Mouse (Mus musculus) ES-E14 (cell line): ENCODE measurements around the gene Adamts2. TPM values are rescaled to one million over a fixed set of nuclear protein-coding genes. Genes with fewer than 3 reads are reported as not detected.
A peak's percentile ranks its signal among the peaks of the same experiment; 100 is the strongest.

ENCODE experiments used
- DNase-seq: peaks from one replicate; pipeline ENCODE4 v3.0.0-alpha.2; 2013; ENCODE audit warnings: low read depth, low spot score
- H3K27ac ChIP-seq: 2 replicates; pipeline ENCODE4 v1.5.1; 2012; ENCODE audit warnings: low read depth, mild to moderate bottlenecking, low read length, moderate library complexity, mixed read lengths; ENCODE audit not compliant: poor library complexity, insufficient read depth, severe bottlenecking
- H3K36me3 ChIP-seq: 2 replicates; pipeline ENCODE4 v1.6.1; 2012; ENCODE audit warnings: mild to moderate bottlenecking, low read length, moderate library complexity, mixed read lengths; ENCODE audit not compliant: control insufficient read depth, poor library complexity, insufficient read depth, severe bottlenecking
- H3K4me1 ChIP-seq, 2 experiments: fragments of 150-350 bp in 1 of 2; sonication (generic) in 1 of 2; 2 replicates each; pipeline ENCODE4 v1.6.1; 2012; ENCODE audit warnings: low read length in 2 of 2, mild to moderate bottlenecking in 1 of 2, mixed read lengths in 1 of 2; ENCODE audit not compliant: control insufficient read depth in 2 of 2, insufficient read depth in 2 of 2, poor library complexity in 1 of 2
- H3K4me3 ChIP-seq, 2 experiments: fragments of 150-350 bp in 1 of 2; sonication (generic) in 1 of 2; 2 replicates each; pipeline ENCODE4 v1.5.1; 2012; ENCODE audit warnings: low read length in 2 of 2, low read depth in 1 of 2, mild to moderate bottlenecking in 1 of 2, mixed read lengths in 1 of 2; ENCODE audit not compliant: insufficient read depth in 1 of 2, poor library complexity in 1 of 2, severe bottlenecking in 1 of 2
- H3K9ac ChIP-seq: 2 replicates; pipeline ENCODE4 v1.6.1; 2012; ENCODE audit warnings: low read depth, mild to moderate bottlenecking, low read length, mixed read lengths; ENCODE audit not compliant: poor library complexity, insufficient read depth, severe bottlenecking
- H3K9me3 ChIP-seq: fragments of 150-350 bp; sonication (generic); 2 replicates; pipeline ENCODE4 v1.6.1; 2012; ENCODE audit warnings: low read depth, mild to moderate bottlenecking, low read length; ENCODE audit not compliant: control insufficient read depth, insufficient read depth
- CHD2 ChIP-seq: IDR thresholded peaks from 2 replicates; pipeline ENCODE4 v1.6.1; 2014; ENCODE audit warnings: mild to moderate bottlenecking, low read depth, low read length, inconsistent platforms
- HCFC1 ChIP-seq: IDR thresholded peaks from 2 replicates; pipeline ENCODE4 v1.6.1; 2012; ENCODE audit warnings: low read length, inconsistent platforms, borderline replicate concordance; ENCODE audit not compliant: insufficient read depth
- MAFK ChIP-seq: IDR thresholded peaks from 2 replicates; pipeline ENCODE4 v1.6.1; 2014; ENCODE audit warnings: mild to moderate bottlenecking, low read depth, low read length, inconsistent platforms; ENCODE audit not compliant: insufficient read depth
- ZC3H11A ChIP-seq: IDR thresholded peaks from 2 replicates; pipeline ENCODE4 v1.6.1; 2012; ENCODE audit warnings: low read depth, mild to moderate bottlenecking, inconsistent platforms, low read length, borderline replicate concordance
- ZNF384 ChIP-seq: IDR thresholded peaks from 2 replicates; pipeline ENCODE4 v1.6.1; 2012; ENCODE audit warnings: low read depth, low read length, inconsistent platforms
- in situ Hi-C, 2 experiments: fragments of 600-800 bp; cut with MboI; formaldehyde crosslinking; loops; one replicate each; pipeline ENCODE4 v1.15.1; 2025; ENCODE audit warnings: low sequenced_read_pairs in 2 of 2, inconsistent platforms in 1 of 2; ENCODE audit not compliant: unreplicated experiment in 2 of 2
- total RNA-seq: library from RNA; depleted of rRNA; stranded (reverse); fragments of 300-350 nt; gene quantifications from 2 replicates; pipeline ENCODE4 v1.2.3, GENCODE M21; 2012

Adamts2 gene
- total RNA-seq, 1 experiment = 1.1 TPM

- Histone ChIP-seq H3K9me3 (no peaks in the 10 kb centered on the region), H3K4me3 (peak within 1 kb of the TSS; percentile 93), H3K4me1 (peaks cover 0 to 3% of the 10 kb centered on the region in 2 experiments; a peak in 1 of 4 replicates), H3K9ac (peak within 1 kb of the TSS; percentile 95), H3K27ac (no peak within 1 kb of the TSS), H3K36me3 (peaks cover 2% of the 10 kb centered on the region; the same call in 1 of the 2 replicates)
- TF ChIP-seq CHD2 = no peak
- peak; percentile 96 for TF ChIP-seq HCFC1
- in situ Hi-C loops = no loop called here
- peak; percentile 72 for DNase-seq
Observed at GRCm38 (mm10) chr11:50827010-50827953, 225.4 kb downstream of the Adamts2 start, which contains the start of gene Zfp354c. Gene Zfp354c, minus strand, starts transcription at chr11:50827724.

GRCm38 (mm10) chr11:50835727-50836126, 233.8 kb downstream of the Adamts2 start:
- no peaks in the 10 kb centered on the region for H3K9me3 ChIP-seq
- H3K4me3 ChIP-seq = no peak overlapping the region
- in situ Hi-C loops = no loop called here
- TF ChIP-seq HCFC1 = no peak
- TF ChIP-seq CHD2 = no peak
- TF ChIP-seq MAFK = no peak
- no peak for TF ChIP-seq ZC3H11A
- no peak for TF ChIP-seq ZNF384
- no peak overlapping the region for H3K9ac ChIP-seq
- no peak for DNase-seq
- H3K27ac ChIP-seq = no peak overlapping the region
- no peaks in the 10 kb centered on the region for H3K36me3 ChIP-seq
- H3K4me1 ChIP-seq = peaks cover 0 to under 1% of the 10 kb centered on the region in 2 experiments; a peak in 1 of 4 replicates

GRCm38 (mm10) chr11:50841023-50841735, 239.3 kb downstream of the Adamts2 start, which contains the start of gene Zfp879:
Gene Zfp879, minus strand, starts transcription at chr11:50841552.
- H3K4me1 ChIP-seq = peaks cover 0 to 2% of the 10 kb centered on the region in 2 experiments; a peak in 1 of 4 replicates
- peak; percentile 85 for DNase-seq
- peak; percentile 95 for TF ChIP-seq HCFC1
- no peak for TF ChIP-seq MAFK
- in situ Hi-C loops = no loop called here
- H3K27ac ChIP-seq = no peak within 1 kb of the TSS
- no peaks in the 10 kb centered on the region for H3K9me3 ChIP-seq
- H3K9ac ChIP-seq = peak within 1 kb of the TSS; percentile 57; the same call in 1 of the 2 replicates
- H3K4me3 ChIP-seq = peak within 1 kb of the TSS; percentile 11 to 53; a peak in 3 of 4 replicates
- H3K36me3 ChIP-seq = no peaks in the 10 kb centered on the region

GRCm38 (mm10) chr11:50845951-50846350, 244.1 kb downstream of the Adamts2 start:
- no peaks in the 10 kb centered on the region for H3K36me3 ChIP-seq
- in situ Hi-C loops = no loop called here
- H3K27ac ChIP-seq = no peak overlapping the region
- no peak overlapping the region for H3K4me3 ChIP-seq
- H3K9me3 ChIP-seq = no peaks in the 10 kb centered on the region
- DNase-seq = no peak
- peaks cover 0 to 3% of the 10 kb centered on the region in 2 experiments; a peak in 1 of 4 replicates for H3K4me1 ChIP-seq
- no peak overlapping the region for H3K9ac ChIP-seq
- TF ChIP-seq HCFC1 (no peak), ZC3H11A (no peak), MAFK (no peak), CHD2 (no peak), ZNF384 (no peak)
